ENCODE assay signal across 14 mouse cellular contexts in genomic region chr5:33681611-33682388, GRCm38 (mm10). TPM values are rescaled to one million over a fixed set of nuclear protein-coding genes. Genes with fewer than 3 reads are reported as not detected.
DNase-seq lines count a peak whose midpoint lies in the region; ATAC-seq lines count a peak whose summit lies in the region.
"Had no signal": no experiment of that assay in that cellular context is flagged by ENCODE, and none has a peak within 500 bp of the region (broad histone marks: within the 10 kb centered on the region; RNA-seq: fewer than 3 reads in every experiment).

No protein-coding gene starts in this region.

- no peak for ATAC-seq in limb, embryonic 13.5 days (ENCODE audit: low FRiP score, low read depth)
- no peak for ATAC-seq in stomach, embryonic 16.5 days (ENCODE audit: insufficient read depth, low FRiP score)
- ATAC-seq: midbrain, embryonic 15.5 days had no signal

- H3K27me3 ChIP-seq in limb, embryonic 13.5 days = no peaks in the 10 kb centered on the region
- no peaks in the 10 kb centered on the region for H3K27me3 ChIP-seq in limb, embryonic 10.5 days (ENCODE audit: low read depth, poor library complexity, severe bottlenecking)
- H3K27me3 ChIP-seq in stomach, embryonic 16.5 days (ENCODE audit: control insufficient read depth, insufficient read depth, low read length) = no peaks in the 10 kb centered on the region
- H3K27me3 ChIP-seq: lung, embryonic 15.5 days had no signal

- H3K4me1 ChIP-seq in limb, embryonic 13.5 days = 0 out of 2 replicates have a peak, but pooled peaks cover 10% of the 10 kb centered on the region
- peaks cover 17% of the 10 kb centered on the region for H3K4me1 ChIP-seq in limb, embryonic 10.5 days
- H3K4me1 ChIP-seq in stomach, embryonic 16.5 days (ENCODE audit: control insufficient read depth, insufficient read depth, low read length) = no peaks in the 10 kb centered on the region
- H3K4me1 ChIP-seq: midbrain, embryonic 15.5 days had no signal

- H3K4me2 ChIP-seq in limb, embryonic 13.5 days (replicated peaks) = no peak overlapping the region
- H3K4me2 ChIP-seq in stomach, embryonic 16.5 days (ENCODE audit: low read depth, low read length) = no peak overlapping the region
- H3K4me2 ChIP-seq: hindbrain, embryonic 14.5 days; lung, embryonic 15.5 days; midbrain, embryonic 15.5 days had no signal

- H3K9me3 ChIP-seq in limb, embryonic 13.5 days = no peaks in the 10 kb centered on the region
- no peaks in the 10 kb centered on the region for H3K9me3 ChIP-seq in limb, embryonic 10.5 days (replicated peaks)
- H3K9me3 ChIP-seq in stomach, embryonic 16.5 days (replicated peaks; ENCODE audit: control insufficient read depth, low read length) = no peaks in the 10 kb centered on the region
- H3K9me3 ChIP-seq: lung, embryonic 15.5 days; midbrain, embryonic 15.5 days had no signal

- H3K27ac ChIP-seq in limb, embryonic 13.5 days = no peak overlapping the region
- no peak overlapping the region for H3K27ac ChIP-seq in limb, embryonic 10.5 days
- H3K27ac ChIP-seq in stomach, embryonic 16.5 days (ENCODE audit: low read length) = peak overlapping the region; percentile 33; the same call in 1 of the 2 replicates
- H3K27ac ChIP-seq: hindbrain, embryonic 14.5 days; lung, embryonic 15.5 days; midbrain, embryonic 15.5 days had no signal

- no peak for DNase-seq in limb, embryonic 10.5 days (ENCODE audit: low spot score)
- peak; percentile 8 for DNase-seq in T-cell, adult 2 months (ENCODE audit: low spot score)
- peak; percentile 67 for DNase-seq in liver
- DNase-seq in cerebellum, adult 9-10 months = no peak
- DNase-seq in gastrocnemius, adult 8-10 months (ENCODE audit: low spot score in 2 of 2) = no peak
- DNase-seq: cerebellum, postnatal 25 days; kidney, postnatal 10 days; right cerebral cortex, postnatal 14 days had no signal

- H3K36me3 ChIP-seq in limb, embryonic 13.5 days = no peaks in the 10 kb centered on the region
- no peaks in the 10 kb centered on the region for H3K36me3 ChIP-seq in limb, embryonic 10.5 days
- no peaks in the 10 kb centered on the region for H3K36me3 ChIP-seq in stomach, embryonic 16.5 days (ENCODE audit: control insufficient read depth, insufficient read depth, low read length)
- H3K36me3 ChIP-seq: lung, embryonic 15.5 days; midbrain, embryonic 15.5 days had no signal

- H3K9ac ChIP-seq in limb, embryonic 13.5 days = peak overlapping the region; percentile 9; the same call in 1 of the 2 replicates
- H3K9ac ChIP-seq in stomach, embryonic 16.5 days (ENCODE audit: low read length) = 0 out of 2 replicates have a peak overlapping the region, but pooled peaks have one; percentile 24
- H3K9ac ChIP-seq: hindbrain, embryonic 14.5 days; lung, embryonic 15.5 days; midbrain, embryonic 15.5 days had no signal

- no peak overlapping the region for H3K4me3 ChIP-seq in limb, embryonic 13.5 days
- H3K4me3 ChIP-seq in limb, embryonic 10.5 days = no peak overlapping the region
- no peak overlapping the region for H3K4me3 ChIP-seq in stomach, embryonic 16.5 days (replicated peaks; ENCODE audit: low read length)
- H3K4me3 ChIP-seq: erythroblast, embryonic 14.5 days; lung, embryonic 15.5 days; midbrain, embryonic 15.5 days had no signal

- 83% methylated on average over 15 of the region's 15 CpGs for WGBS in limb, embryonic 13.5 days
- WGBS in limb, embryonic 10.5 days = 83% methylated on average over 15 of the region's 15 CpGs
- WGBS in stomach, embryonic 16.5 days = 71% methylated on average over 15 of the region's 15 CpGs

RNA-seq across cellular contexts. Expression of gene Tmem129, which starts 23.6 kb away (rescaled TPM):
- 45.2 and 46.0 TPM in 2 replicates for polyA plus RNA-seq in limb, embryonic 13.5 days (2015; fragmentation: Nextera tagmentation; extraction: Ambion mirVana)
- 40.5 and 47.2 TPM in 2 replicates for polyA plus RNA-seq in limb, embryonic 10.5 days (2016; fragmentation: Nextera tagmentation; extraction: Ambion mirVana)
- 34.0 and 40.6 TPM in 2 replicates for polyA plus RNA-seq in stomach, embryonic 16.5 days (2015; fragmentation: Nextera tagmentation; extraction: Ambion mirVana)
- 10 to 100 TPM in 2 of 4 experiments, 1 to 10 TPM in 2; 9.2 to 11.3 (median 10.1) TPM for total RNA-seq in gastrocnemius, adult 8-10 months (2022)

RNA-seq across cellular contexts. Expression of gene Tacc3, which starts 23.9 kb away (rescaled TPM):
- 196 and 197 TPM in 2 replicates for polyA plus RNA-seq in limb, embryonic 13.5 days (2015; fragmentation: Nextera tagmentation; extraction: Ambion mirVana)
- 323 and 325 TPM in 2 replicates for polyA plus RNA-seq in limb, embryonic 10.5 days (2016; fragmentation: Nextera tagmentation; extraction: Ambion mirVana)
- 137 and 145 TPM in 2 replicates for polyA plus RNA-seq in stomach, embryonic 16.5 days (2015; fragmentation: Nextera tagmentation; extraction: Ambion mirVana)
- 1 to 10 TPM in 3 of 4 experiments, under 1 TPM in 1; 0.88 to 1.8 (median 1.2) TPM for total RNA-seq in gastrocnemius, adult 8-10 months (2022)

RNA-seq across cellular contexts. Expression of gene Slbp, which starts 29.4 kb away (rescaled TPM):
- 252 and 254 TPM in 2 replicates for polyA plus RNA-seq in limb, embryonic 13.5 days (2015; fragmentation: Nextera tagmentation; extraction: Ambion mirVana)
- polyA plus RNA-seq in limb, embryonic 10.5 days (2016; fragmentation: Nextera tagmentation; extraction: Ambion mirVana) = 340 and 345 TPM in 2 replicates
- 174 and 190 TPM in 2 replicates for polyA plus RNA-seq in stomach, embryonic 16.5 days (2015; fragmentation: Nextera tagmentation; extraction: Ambion mirVana)
- total RNA-seq in gastrocnemius, adult 8-10 months (2022) = 1 to 10 TPM; 5.8 to 6.4 (median 6.0) TPM

RNA-seq across cellular contexts. Expression of gene Fgfr3, which starts 39.7 kb away (rescaled TPM):
- 39.1 and 40.7 TPM in 2 replicates for polyA plus RNA-seq in limb, embryonic 13.5 days (2015; fragmentation: Nextera tagmentation; extraction: Ambion mirVana)
- 4.9 and 10.5 TPM in 2 replicates for polyA plus RNA-seq in limb, embryonic 10.5 days (2016; fragmentation: Nextera tagmentation; extraction: Ambion mirVana)
- polyA plus RNA-seq in stomach, embryonic 16.5 days (2015; fragmentation: Nextera tagmentation; extraction: Ambion mirVana) = 31.0 and 40.1 TPM in 2 replicates
- total RNA-seq in gastrocnemius, adult 8-10 months (2022) = 1 to 10 TPM; 1.6 to 4.7 (median 1.9) TPM
- polyA plus RNA-seq: erythroblast, embryonic 14.5 days had no signal

RNA-seq across cellular contexts. Expression of gene Gm9903, which starts 52.1 kb away (rescaled TPM):
- polyA plus RNA-seq in limb, embryonic 13.5 days (2015; fragmentation: Nextera tagmentation; extraction: Ambion mirVana) = 0.56 and 0.66 TPM in 2 replicates
- 0.30 and 0.91 TPM in 2 replicates for polyA plus RNA-seq in limb, embryonic 10.5 days (2016; fragmentation: Nextera tagmentation; extraction: Ambion mirVana)
- 0.27 and 0.51 TPM in 2 replicates for polyA plus RNA-seq in stomach, embryonic 16.5 days (2015; fragmentation: Nextera tagmentation; extraction: Ambion mirVana)
- under 1 TPM in 3 of 4 experiments, not detected in 1; 0.27 to 0.46 (median 0.46) TPM for total RNA-seq in gastrocnemius, adult 8-10 months (2022)
- polyA plus RNA-seq: erythroblast, embryonic 14.5 days had no signal

Comparison
In these comparisons a context has a peak if more than half of its experiments do, and no peak if none do; other contexts are left out.
1. DNase-seq: peak in T-cell, adult 2 months (single experiment) and liver (single experiment); none in limb, embryonic 10.5 days (single experiment), cerebellum, adult 9-10 months (single experiment) and gastrocnemius, adult 8-10 months (0 of 2).